Mouse (Mus musculus): Measurements from ENCODE around the gene Vps13c.

The Vps13c gene

DNA sequence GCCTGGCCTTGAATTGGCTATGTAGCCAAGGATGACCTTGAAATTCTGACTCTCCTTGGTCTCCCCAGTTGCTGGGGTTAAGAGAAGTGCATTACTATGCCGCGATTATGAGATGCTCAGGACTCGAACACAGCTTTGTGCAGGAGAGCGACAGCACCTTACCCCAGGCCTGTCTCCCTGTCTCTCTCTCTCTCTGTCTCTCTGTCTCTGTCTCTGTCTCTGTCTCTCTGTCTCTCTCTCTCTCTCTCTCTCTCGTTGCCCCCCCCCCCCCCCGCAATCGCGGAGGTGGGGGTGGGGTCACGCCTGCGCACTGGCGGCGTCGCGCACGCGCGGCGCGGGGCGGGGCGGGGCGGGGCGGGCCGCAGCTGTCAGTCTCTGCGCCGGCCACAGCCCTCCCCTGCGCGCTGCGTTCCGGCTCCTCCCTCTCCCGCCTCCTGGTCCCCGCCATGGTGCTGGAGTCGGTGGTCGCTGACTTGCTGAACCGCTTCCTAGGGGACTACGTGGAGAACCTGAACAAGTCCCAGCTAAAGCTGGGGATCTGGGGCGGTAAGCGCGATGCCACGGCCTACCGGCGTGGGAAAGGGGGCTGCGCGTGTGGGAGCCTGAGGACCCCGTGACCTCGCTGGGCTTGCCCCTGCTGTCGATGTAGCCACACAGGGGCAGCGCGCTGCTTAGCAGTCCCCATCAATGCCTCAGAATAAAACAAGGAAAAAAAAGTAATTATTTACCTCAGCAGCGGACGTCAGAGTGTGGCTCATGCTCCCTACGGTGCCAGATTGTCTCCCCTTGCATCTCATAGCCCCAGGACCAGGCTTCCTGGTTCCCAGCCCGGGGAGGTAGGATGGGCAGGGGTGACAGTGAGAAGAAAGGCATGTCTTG is at the start of gene Vps13c:
TSS of gene Vps13c (plus strand) at position 416 of the 879 bp plus-strand sequence.
- DNase-seq (ENCODE audit: extremely low spot score) = peak; percentile 90

DNA sequence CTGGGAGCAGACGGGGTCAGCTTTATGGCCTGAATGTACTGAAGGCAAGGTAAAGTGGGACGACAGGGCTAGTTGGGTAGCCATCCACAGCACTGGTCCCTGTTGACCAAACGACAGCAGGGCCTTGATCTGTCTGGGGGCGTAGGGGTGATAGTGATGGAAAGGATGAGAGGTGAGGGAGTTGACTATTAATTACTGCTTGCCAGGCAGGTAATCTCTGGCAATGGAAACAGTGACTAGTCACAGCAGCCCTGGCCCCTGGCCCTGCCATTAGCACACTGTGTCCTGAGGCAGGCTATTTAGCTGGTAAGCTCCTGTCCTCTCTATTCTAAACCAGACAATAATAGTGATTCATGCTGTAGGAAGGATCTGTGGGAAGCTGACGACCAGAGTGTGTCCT is 47.8 kb upstream of the Vps13c start:
- DNase-seq (ENCODE audit: extremely low spot score) = no peak

DNA sequence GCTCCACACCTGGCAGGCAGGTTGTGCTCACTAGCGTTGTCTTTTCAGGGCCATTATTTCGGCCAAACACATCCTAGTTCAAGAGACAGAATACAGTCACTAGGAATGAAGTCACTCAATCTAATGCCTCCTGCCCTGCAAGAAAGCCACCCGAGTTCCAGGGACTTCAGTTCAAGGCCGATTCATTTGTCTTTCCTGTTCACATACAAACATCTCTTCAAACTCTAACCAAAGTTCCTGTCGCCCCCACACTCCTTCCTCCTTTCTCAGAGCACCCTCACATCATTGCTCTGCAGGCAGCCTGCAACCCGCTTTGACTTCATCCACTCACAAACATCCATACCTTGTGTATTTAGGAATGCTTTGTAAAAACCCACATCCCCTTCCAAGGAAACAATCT is 46.7 kb upstream of the Vps13c start:
- no peak for DNase-seq (ENCODE audit: extremely low spot score)

DNA sequence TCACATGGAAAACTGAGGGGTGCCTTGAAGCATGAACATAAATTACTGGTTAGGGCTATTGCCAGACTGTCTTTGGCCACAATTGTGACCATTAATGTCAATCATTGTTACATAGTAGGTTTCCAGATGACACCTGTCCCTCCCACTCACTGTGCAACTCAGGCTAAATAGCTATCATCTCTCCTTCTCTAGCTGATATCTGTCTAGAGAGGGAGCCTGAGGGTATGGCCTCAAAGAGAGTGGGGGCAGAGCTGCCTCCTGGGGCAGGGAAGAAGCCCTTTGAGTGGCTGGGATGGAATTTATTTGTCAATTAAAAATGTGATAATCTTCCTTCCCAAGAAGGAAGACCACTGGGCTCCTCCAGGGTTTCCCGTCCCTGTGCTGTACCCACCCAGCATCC is 46.0 kb upstream of the Vps13c start:
- no peak for DNase-seq (ENCODE audit: extremely low spot score)

DNA sequence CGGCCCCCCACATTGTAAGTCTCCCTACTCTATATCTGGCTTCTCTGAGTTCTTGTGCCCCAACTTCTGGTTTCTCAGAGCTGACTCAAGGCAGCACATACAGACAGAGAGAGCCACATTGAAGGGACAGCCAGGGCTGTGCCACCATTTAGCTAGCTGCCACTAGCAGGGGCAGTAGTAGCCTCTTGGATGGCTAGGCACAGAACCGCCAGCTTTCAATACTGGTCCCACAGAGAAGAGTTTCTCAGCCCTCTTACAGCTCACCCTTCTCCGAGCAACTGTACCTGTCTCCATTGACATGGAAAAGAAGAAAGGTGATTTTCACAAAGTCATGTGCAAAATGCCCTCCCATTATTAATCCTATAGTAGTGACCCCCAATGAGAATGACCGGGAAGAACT is 45.5 kb upstream of the Vps13c start:
- no peak for DNase-seq (ENCODE audit: extremely low spot score)

DNA sequence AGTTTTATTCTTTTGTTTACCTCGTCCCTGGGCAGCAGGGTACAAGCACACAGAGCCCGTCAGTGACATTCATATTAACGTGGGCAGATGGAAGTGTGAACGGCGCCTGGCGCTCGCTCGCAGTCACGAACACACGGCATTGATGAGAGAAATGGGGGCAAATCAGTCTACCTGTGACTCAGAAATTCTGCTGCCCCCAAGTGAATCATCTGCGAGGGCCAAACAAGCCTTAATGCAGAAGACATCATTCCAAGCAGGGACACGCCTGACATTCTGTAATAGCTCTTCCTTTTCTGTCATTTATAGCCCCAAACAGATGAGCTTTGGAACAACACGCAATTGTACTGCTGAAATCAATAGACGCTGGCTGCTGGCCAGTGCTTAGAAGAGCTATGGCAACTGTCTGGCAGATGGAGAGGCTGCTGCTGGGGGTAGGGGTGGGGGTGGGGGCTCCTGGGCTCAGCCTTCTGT is 45.0 kb upstream of the Vps13c start:
- DNase-seq (ENCODE audit: extremely low spot score) = no peak

DNA sequence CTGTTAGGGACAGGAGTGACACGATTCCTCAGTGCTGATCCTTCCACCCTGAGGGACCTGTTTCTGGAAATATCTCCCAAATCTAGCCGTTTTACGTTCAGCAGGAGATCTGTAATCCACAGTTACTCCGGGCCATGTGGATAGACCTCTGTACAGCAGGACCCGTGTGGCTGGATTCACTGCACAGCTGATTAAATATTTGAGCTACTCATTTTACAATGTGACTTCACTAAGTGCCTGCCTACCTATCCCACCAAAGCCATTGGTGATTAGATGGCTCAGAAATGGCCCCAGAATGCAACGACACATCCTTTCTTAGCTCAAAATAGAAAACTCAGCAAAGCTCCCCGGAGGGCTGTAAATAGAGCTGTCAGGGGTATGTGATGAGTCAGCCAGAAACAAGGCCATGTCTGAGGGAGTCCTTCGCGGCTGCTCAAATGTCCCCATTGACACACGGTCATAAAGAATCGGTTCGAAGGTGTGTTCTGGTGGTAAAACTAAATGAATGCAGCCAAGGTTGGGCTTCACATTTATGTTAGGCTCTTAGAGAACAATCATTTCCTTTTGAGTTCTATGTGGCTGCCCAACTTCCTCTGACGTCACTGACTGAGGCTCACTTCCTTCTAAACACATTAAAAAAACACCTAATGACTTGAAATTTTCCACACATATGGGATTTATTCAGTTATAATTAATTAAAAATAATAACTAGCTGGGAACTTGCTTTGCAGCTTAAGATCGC is 40.9 kb upstream of the Vps13c start:
- DNase-seq (ENCODE audit: extremely low spot score) = no peak

DNA sequence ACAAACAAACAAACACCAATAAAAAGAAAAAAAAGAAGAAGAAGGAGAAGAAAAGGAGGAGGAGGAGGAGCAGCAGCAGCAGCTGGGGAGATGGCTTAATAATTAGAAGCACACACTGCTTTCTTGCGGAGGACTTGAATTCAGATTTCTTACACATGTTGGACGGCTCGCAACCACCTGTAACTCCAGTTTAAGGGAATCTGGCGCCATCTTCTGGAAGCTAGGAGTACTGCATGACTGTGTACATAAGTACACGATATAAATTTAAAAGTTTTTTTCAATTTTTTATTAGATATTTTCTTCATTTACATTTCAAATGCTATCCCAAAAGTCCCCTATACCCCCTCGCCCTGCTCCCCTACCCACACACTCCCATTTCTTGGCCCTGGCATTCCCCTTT is 38.0 kb upstream of the Vps13c start:
- peak; percentile 32 for DNase-seq (ENCODE audit: extremely low spot score)

DNA sequence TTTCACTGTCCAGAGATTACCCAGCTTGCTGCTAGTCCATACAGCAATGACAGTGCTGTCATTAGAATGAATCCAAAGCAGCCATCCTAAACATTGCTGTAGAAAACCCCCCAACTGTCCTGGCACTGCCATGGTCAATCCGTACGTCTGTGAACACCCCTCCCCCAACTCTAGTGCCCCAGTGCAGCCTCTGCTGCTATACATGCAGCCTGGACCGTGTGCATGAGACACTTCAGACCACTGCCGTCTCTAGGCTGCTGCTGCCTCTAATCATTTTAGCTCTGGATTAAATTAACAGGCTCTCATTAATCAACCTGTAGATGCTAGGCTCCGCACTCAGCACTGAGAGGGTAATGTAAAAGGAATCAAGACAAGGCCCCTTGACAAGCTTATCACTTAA is 33.2 kb upstream of the Vps13c start:
- DNase-seq (ENCODE audit: extremely low spot score) = no peak

DNA sequence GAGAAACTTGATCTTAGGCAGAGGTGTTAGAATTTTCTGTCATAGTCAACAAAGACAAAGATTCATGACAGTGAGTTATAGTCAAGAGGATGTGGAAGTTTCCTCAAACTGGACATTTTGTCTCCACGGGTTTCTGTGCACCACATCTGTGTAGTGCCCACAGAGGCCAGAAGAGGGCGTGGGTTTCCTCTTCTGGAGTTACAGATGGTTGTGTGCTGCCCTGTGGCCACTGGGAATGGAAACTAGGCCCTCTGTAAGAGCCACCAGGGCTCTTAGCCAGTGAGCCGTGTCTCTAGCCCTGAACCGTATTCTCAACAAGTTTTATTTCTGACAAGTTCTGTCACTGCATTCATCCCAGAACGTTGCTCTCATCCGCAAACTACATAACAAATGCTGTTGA is 29.7 kb upstream of the Vps13c start:
- DNase-seq (ENCODE audit: extremely low spot score) = no peak

DNA sequence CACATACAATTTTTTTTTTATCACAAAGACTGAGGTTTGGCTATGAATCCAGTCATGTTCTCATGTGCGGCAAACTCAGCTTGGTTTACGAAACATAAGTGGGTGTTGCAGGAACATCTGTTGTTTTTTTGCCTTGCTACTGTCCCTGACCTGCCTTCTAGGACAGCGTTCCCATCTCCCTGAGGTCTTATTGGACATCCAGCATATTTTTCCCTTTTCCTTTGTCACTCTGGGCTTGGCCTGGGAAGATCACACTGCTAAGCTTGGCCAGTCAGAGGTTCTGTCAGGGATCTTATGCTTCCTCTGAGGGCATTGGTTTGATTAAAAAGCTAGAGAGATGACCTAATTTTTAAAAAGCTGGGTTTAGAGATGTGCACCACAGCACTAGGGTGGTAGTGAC is 29.1 kb upstream of the Vps13c start:
- DNase-seq (ENCODE audit: extremely low spot score) = no peak

DNA sequence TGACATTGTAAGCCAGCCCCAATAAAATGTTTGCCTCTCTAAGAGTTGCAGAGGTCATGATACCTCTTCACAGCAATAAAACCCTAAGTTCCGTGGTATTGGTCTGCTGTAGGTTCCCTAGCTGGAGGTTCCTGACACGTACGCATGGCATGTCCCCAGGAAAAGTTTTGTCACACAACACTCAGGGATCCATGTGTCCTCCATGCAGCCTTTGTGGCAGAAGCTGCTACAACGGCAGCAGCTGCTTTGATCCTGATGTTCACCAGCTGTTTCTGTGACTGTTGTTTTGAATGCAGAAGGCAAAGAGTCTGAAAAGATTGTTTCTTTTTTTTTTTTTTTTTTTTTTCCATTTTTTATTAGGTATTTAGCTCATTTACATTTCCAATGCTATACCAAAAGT is 27.0 kb upstream of the Vps13c start:
- DNase-seq (ENCODE audit: extremely low spot score) = no peak

DNA sequence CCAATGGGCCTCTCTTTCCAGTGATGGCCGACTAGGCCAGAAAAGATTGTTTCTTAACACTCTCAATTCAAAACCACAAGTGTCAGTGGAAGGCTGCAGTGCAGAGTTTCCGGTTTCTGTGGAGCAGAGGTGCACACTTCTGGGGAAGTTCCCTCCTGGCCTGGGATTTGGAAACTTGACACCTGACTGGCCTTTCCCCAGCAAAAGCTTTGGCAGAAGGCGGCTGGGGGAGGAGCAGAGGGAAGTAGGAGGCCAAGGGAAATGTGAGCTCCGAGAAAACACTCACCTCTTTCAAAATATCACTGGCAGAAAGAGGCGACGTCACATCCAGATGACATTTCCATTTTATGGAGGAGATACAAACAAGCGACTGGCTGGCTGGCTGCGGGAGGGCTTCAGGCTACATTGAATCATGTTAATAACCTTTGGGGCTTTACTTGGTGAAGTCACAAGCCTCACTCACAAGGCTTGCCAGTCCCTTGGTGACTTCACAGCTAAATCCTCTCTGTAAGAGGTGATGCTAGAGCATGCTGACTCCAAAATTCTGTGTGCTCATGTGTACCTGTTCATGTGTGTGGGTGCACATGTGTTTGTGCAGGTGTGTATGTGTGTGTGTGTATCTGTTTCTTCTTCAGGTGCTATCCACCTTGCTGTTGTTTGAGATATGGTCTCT is 26.4 kb upstream of the Vps13c start:
- DNase-seq (ENCODE audit: extremely low spot score) = peak; percentile 67

DNA sequence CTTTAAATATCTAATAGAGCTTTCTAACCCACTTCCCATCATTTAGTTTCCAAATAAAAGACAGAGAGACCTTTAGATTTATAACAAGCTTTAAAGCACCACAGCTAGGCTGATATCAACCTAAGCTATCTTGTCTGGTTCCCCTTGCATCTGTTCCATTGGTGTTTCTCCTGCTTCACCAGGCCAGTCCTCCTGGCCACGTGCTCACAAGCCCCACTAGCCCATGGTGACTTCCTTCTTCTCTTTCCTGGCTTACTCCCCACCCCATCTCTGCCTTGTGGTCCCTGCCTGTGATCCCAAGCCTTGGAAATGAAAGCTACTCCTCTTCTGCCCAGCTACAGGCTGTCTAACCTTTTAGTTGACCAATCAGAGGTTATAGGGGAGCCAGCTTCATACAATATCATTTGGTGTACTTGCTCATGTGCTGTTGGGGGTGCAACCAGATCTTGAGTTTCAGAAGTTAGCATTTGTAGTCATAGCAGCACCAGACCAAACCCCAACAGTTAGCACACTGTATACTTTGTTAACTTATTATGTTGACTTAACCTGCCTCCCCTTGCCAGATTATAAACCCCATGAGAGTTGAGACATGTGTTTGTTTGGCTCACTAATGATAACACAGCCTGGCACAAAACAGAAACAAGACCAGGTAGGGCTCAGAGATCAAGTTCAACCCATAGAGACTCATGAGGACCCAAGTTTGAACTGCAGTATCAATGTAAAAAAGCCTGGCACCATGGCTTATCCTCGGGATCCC is 23.8 kb upstream of the Vps13c start:
- DNase-seq (ENCODE audit: extremely low spot score) = no peak

DNA sequence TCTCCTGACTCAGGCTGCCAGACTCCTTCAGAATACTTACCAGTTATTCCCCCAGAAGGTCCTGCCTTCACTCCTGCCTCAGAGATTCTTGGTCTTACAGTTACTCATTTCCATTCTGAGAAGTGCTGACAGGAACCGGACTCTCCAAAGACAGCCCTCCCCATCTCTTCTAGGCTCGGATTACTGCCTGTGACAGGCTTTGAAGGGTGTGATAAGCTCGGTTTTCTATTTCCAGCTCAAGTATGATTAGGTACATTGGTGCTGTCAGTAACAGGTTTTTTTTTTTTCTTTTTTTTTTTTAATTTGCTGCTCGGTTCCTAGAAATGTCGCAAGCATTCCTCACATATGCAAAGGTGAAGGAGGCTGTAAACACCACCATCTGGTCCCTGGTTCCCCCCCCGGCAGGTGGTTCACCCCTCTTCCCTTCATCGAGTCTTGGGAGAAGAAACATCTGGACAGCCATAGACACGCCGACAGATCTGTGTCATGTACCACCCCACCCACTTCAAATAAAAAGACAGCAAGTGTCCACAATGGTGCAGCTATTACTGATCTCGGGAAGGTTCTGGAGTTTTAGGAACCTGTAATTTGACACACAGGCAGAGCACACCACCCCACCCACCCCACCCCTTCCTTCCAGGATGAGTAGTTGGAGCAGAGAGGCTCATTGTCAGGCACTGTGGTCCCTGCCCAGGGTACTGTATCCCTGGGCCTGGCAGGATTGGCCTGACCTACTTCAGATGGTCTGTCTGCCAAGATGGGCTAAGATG is 22.1 kb upstream of the Vps13c start:
- DNase-seq (ENCODE audit: extremely low spot score) = no peak

DNA sequence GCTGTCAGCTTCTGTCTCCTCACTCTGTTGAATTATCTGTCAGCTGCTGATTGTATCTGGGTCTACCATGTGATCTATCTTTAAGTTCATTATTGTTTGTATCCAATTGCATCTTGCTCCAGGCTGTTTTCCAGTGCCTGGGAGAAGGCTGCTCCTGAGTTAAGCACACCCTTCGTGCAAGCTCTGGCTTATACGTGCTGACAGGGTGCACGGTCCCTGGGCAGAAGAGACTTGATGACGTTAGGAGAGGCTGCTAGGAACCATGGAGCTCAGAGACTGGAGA is 21.6 kb upstream of the Vps13c start:
- DNase-seq (ENCODE audit: extremely low spot score) = no peak

DNA sequence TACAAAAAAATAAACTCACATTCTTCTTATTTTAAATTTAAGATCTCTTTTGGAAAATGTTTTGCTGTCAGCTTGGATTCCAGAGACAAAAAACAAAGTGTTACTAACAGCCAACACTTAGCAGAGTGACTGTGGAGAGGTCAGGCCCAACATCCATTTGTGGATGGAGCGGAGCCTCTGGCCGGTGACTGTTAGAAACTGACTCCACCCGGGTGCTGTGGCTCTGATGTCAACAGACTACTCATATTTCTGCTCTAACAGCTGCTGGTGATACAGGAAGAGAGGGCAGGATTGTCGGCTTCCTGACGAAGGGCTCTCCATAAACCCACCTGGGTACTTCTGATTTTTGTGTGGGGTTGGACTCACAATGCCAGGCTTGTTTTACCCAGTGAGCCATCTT is 17.1 kb upstream of the Vps13c start:
- no peak for DNase-seq (ENCODE audit: extremely low spot score)

DNA sequence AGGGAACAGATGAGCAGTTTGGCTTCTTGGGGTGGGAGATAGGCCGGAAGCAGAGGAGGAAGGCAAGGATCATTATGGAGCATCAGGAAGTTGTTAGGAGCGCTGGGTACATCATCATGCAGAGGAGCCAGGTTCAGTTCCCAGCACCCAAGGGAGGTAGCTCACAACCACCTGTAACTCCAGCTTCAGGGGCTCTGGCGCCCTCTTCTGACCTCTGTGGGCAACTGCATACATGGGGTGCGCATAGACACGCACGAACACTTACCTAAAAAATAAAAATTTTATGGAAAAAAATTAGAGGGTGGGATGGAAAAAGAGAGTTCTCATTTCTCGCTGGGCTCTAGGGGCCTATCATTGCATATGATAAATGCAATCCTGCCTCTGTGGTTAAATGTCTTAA is 14.7 kb upstream of the Vps13c start:
- DNase-seq (ENCODE audit: extremely low spot score) = no peak

DNA sequence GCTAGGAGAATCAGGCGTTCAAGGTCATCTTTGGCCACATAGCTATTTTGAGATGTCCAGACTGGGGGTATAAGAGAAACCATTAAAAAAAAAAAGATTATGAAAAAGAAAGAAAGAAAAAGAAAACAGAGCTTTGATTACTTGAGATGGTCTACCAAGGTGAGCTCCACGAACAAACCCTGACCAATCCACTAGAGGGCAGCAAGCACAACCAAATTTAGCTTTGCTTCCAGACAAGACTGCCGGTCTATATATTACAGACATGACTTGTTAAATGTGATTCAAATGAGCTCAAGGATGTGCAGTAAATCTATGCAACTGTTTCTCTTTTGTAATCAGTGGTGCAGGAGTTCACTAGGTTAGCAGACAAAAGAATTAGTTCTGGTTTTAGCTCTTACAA is 12.0 kb upstream of the Vps13c start:
- peak; percentile 66 for DNase-seq (ENCODE audit: extremely low spot score)

DNA sequence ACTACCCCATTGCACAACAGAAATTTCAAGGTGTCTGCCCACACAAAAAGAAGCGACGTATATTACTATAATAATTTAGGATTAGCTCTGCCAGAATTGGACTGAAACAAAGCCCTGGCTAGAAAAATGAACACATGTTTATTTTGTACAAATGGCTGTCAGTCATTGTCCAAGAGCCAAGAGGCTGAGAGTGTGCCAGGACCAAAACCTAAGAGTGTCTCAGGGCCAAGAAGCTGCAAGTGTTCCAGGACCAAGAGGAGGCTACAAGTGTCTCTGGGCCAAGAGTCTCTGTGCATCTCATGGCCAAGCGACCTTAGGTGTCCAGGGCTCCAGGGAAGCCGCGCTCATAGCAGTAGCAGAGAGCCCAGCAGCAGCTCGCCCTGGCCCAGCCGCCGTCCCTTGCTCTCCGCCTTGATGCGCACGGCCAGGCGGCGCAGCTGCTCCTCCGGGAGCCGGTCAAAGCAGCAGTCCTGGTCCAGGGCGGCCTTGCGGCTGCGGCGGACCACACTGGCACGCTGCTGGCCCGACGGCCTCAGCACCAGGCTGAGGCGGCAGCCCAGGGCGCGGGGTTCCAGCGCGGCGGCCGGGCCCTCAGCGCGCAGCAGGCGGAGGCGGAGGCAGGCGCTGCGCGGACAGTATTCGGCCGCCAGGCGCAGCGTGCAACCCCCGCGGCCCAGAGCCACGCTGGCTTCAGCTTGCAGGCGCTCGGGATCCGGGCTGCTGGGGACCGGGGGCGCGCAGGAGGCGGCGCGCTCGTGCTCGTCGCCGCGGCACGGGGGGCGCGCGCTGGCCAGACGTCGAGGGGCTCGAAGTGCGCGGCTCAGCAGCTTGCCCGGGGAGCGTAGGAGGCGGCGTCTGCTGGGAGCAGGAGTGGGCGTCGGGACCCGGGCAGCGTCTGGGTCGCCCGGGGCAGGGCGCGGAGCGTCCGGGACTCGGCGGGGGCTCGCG is 9.5 kb upstream of the Vps13c start:
- DNase-seq (ENCODE audit: extremely low spot score) = peak; percentile 74

Measured in embryo, embryonic 9.5 days (tissue).